Mouse (Mus musculus): Measurements from ENCODE around the gene Nfe2l3.
A peak's percentile ranks its signal among the peaks of the same experiment; 100 is the strongest.
"Not testable (repeated sequence)": the region's sequence is repeated elsewhere in the genome, so short reads cannot be mapped to it uniquely, and the experiment has no call there.

The Nfe2l3 gene

DNA sequence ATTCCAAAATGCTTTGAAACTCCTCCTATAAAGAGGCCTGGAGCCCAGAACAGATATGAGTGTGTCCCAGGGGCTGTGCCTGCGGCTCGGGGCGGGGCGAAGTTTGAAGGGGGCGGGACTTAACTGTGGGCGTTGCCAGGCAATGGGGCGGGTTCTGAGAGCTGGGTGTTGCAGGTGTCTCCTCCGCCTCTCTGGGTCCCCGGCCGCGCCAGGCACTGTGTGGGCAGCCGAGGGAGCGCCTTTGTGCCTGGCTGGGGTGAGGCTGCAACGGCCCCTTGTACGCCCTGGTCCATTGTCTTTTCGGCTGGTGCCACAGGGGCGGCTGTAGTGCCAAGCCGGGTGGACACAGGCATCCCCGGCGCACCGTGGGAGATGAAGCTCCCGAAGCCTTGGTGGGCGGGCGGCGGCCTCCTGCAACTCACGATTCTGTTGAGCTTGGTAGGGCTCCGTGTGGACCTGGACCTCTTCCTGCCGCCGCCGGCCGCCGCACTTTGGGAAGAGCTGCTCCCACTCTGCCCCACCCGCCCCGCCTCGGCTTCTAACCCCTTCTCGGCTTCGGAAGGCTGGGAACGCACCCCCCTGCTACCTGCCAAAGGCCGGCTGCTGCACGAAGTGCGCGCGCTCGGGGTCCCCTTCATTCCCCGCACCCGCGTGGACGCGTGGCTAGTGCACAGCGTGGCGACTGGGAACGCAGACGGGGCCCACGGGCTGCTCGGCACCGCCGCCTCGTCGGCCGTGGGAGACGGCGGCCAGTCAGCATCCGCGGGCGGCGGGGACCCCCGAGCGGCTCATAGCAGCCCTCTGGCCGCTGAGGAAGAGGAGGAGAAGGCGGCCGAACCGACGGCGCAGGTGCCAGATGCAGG lies at the start of gene Nfe2l3:
TSS of gene Nfe2l3 (plus strand) at position 136 of the 863 bp plus-strand sequence.
- DNase-seq (ENCODE audit: low read depth, low spot score) = no peak

DNA sequence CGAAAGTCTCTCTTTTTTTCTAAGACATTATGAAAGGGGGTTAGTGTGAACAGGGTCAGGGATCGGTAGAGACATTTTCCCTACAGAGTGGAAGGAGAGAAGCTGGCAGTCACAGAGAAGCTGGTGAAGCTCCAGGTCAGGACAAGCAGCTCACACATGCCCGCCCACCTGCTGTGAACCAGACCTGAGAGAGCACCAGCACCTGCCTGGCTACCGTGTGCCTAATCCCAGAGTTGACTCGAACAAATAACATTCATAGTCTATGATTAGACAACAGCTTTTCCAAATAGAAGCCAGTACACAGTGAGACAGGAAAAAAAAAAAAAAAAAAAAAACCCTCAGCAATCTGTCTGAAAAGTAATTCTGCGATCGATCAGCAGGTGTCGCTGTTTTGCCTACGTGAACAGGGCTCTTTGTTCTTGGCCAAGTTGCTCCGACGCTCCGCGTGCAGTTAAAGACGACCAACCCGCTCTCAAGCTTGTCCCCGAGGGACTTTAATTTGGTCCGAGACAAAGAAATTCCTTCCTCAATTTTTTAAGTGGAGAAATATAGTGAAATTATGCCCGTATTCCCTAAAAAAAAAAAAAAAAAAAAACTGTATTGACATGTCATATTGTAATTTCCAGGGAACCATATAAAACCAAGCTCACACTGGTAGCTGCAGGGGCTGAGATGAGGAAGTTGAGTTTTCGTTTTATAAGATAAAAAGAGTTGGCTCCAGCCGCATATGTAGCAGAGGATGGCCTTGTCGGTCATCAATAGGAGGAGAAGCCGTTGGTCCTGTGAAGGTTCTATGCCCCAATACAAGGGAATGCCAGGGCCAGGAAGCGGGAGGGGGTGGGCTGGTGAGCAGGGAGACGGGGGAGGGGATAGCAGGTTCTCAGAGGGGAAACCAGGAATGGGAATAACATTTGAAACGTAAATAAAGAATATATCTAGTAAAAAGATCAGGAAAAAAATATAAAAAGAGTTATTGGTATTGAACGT lies 48.4 kb upstream of the Nfe2l3 start:
- peak; percentile 98 for DNase-seq (ENCODE audit: low read depth, low spot score)

DNA sequence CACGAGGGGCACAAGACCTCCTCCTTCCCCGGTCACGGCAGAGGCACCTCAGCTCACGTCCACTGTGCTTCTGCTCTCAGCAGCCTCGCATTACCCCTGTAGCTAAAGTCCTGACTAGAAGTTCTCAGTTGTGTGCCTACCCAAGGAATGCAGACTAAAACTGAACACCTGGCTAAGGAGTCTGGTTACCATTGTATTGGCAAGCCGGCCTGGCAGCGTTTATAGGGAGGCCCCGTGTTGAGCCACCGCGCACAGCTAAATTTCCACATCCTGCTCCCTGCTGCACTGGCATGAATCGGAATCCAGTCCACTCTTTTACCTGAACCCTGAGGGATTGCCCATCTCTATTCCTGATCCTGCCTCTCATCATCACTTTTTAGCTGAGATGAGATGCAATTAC lies 42.0 kb upstream of the Nfe2l3 start:
- no peak for DNase-seq (ENCODE audit: low read depth, low spot score)

DNA sequence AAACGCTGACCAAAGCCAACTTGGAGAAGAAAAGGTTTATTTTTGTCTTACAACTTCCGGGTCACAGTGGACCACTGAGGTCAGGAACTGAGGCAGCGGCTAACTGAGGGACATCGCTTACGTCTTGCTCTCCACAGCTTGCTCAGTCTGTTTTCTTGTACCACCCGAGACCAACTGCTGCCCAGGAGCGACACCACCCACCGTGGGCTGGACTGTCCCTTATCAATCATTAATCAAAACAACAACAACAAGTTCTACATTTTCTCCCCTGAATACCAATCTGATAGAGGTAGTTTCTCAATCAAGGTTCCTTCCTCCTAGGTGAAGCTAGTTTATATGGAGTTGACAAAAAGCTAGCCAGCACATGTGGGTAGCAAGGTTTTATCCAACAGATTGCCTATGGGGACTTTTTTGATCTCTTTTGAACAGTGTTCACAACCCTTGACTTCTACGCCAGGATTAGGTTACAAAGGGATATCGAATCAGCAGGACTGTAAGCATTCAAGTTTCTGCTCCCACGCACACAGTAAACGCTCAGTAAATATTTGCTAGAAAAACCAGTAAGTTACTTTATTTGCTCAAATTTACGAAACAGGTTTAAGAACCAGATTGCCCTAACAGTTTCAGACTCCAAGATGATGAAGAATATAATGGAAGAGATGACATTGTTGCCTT lies 40.5 kb upstream of the Nfe2l3 start:
- no peak for DNase-seq (ENCODE audit: low read depth, low spot score)

DNA sequence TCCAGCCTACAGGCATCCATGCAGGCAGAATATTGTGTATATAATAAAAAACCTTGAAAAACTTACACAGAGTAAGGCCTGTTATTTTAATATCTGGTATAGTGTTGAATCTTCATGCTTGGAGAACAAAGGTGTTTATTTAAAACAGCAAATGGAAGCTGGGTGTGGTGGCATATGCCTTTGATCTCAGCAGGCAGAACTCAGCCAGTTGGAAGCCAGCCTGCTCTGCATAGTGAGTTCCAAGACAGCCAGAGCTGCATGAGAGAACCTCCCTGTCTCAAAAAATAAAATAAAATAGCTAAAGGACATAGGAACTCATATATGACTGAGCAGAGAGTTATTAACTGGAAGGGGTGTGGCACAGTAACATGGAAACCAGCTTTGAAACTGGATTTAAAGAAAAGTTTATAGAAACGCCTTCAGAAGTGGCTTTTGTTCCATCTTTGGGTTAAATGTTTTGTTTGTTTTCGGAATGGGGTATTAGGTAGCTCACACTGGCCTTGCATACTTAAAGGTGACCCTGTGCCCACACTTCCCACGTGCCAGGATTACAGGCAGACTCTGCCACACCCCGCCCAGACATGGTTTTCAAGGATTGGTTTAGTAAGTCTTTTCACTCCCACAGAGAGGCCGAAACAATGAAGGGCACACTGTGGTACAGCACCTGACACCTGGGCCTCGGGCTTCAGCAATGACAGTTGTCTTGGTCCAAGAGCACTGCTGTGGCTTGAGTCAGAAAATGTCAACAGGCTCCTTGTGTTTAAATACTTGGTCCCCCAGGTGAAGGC lies 38.9 kb upstream of the Nfe2l3 start:
- no peak for DNase-seq (ENCODE audit: low read depth, low spot score)

DNA sequence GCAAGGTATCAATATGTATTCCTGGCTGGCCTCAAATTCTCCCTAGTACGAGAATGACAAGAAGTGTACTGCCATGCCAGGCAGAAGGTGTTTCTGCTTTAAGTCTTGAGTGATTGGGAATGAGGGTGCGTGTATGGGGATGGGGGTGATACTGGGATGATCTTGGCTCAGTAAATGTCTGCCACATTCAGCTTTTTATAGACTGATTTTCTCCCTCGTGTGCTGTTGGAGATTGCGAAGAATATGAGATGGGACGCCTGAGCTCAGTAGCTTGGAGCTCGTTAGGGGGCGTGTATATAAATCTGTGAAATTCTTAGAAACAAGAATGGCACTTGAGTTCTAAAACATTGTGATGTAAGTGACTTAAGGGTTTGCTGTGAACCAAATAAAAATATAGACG lies 38.1 kb upstream of the Nfe2l3 start:
- not testable (repeated sequence) for DNase-seq (ENCODE audit: low read depth, low spot score)

DNA sequence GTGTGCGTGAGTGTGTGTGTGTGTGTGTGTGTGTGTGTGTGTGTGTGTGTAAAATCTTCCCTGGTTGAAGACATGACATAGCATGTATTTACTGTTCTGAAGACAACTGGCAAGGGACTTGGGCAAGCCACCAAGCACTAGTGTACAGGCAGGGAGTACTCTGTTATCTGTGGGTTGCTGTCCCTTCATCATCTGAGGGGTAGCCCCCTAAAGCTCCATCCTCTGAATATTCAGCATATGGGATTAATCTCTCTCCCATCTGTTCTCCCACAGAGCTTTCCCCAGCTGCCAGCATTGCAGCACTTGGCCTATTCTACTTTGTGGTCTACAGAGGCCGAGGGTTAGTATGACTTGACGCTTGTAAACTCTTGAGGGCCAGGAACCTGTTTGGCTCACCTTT lies 37.5 kb upstream of the Nfe2l3 start:
- not testable (repeated sequence) for DNase-seq (ENCODE audit: low read depth, low spot score)

DNA sequence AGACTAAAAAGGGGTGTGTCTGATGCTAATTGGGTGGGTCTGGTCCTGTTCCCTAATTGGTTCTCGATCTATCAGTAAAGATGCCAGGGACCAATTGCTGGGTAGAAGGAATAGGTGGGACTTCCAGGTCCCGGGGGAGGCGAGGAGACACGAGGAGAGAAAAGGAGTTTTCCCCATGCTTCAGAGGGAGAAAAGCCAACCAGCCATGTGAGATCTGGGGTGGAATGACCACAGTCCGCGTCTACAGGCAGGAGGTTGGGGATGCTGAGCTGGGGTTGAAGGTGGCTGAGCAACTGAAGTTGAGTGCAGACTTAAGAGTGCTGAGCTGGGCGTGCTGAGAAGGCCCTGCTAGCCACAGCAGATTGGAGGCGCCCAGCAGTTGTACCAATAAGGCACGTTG lies 37.0 kb upstream of the Nfe2l3 start:
- no peak for DNase-seq (ENCODE audit: low read depth, low spot score)

DNA sequence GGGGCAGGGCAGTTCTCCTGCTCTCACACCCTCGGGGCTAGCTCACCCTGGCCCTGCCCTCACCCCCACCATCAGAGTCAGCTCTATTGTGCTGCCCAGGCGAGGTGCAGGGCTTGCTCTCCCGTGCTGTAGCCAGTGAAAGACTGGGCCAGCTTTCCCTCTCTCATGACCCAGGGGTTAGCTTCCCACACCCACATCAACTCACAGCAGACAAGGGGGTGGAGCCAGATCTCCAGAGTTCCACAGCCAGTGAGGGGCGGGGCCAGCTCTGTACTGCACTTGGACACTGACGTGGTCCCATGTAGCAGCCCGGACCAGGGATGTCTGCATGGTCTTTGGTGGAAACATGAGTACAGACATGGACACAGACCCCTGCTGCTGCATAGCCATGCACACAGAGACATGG lies 33.4 kb upstream of the Nfe2l3 start:
- DNase-seq (ENCODE audit: low read depth, low spot score) = peak; percentile 54

DNA sequence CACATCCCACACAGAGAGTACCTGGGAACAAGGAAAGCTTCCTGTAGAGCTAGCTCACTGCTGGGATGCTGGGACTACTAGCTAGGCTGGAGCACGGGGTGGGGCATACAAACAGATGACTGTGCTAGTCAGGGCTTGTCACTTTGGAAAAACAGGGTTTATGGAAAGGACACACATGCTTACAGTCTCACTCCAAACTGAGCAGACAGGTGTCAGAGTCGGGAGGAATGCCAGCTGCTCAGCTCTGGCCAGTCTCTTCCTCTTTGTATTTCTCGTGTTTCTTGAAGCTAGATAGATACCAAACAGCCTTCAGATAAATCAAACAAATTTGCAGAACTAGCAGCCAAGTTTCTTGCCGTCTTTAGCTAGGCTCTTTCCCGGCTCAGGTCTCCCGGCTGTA lies 31.2 kb upstream of the Nfe2l3 start:
- DNase-seq (ENCODE audit: low read depth, low spot score) = no peak

DNA sequence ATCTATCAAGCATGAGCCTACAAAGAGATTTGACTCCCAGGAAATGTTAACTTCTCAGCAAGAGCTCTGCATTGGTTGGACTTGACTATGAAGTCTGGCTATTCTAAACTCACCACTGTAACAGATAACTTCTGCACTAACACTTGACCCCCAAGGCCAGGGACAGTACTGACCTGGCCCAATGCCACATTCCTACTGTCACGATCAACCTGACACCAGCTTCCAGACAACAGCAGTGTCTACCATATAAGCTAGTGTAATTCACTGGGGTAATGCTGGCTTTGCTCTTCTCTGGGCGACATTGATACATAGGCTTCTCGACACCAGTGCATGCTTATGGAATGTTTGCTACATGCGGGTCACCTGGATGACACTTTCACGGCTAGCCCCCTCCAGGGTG lies 28.9 kb upstream of the Nfe2l3 start:
- no peak for DNase-seq (ENCODE audit: low read depth, low spot score)

DNA sequence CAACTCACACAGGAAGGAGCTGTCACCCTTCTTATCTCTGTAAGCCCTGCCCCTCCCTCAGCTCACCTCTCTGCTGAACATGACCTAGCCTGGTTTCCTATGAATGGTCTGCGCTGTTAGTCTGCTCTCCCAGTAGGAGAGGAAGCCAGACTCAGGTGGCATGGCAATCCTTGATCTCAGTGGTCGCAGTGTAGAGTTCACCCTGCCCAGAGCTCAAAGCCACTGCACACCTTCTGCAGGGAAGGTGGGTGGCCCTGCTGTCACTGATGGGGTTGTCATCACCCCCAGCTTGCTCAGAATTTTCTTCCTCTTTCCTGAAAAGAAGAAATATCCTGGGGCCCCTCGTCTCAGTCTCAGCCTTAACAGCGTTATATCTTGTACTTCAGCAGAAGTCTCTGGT lies 28.0 kb upstream of the Nfe2l3 start:
- no peak for DNase-seq (ENCODE audit: low read depth, low spot score)

DNA sequence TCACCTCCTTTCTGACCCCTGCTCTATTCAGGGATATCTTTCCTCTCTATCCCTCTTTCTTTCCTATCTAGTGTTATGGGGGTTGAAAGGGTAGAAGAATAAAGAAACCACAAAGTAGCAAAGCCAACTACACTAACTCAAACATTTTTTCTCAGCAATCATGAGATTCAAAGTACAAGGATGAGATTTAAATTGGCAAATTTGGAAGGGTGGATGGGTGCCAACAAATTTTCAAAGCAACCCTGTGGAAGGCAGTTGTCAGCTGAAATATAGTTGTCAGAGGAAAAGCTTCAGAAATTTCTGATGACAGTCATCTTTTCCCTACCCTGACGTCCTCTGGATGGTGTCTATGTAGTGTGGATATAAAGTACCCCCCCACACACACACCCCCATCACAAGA lies 16.0 kb upstream of the Nfe2l3 start:
- DNase-seq (ENCODE audit: low read depth, low spot score) = no peak

DNA sequence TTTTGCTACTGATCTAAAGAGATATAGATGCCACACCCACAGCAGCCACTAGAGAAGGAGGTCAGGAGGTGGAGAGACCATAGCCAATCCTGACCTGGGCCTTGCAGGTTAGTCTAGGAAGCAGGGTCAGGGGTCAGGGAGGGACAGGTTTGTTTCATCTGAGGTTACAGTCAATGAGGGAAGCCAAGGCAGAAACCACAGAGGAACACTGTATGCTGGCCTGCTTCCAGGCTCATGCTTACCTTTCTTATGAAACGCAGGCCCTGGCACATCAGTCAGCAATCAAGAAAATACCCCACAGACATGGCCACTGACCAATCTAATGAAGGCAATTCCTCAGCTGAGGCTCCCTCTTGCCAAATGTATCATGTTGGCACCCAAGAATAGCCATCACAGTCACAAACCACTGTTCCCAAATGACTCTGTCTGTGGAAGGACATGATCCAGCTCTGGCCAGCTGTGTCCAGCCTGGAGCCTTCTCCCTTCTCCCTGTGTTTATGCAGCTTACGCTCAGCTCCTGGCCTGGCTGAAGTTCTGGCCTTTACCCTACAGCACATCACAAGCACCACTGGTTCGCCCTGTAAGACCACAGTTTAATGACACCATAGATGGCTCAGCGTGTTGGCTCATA lies 15.0 kb upstream of the Nfe2l3 start:
- DNase-seq (ENCODE audit: low read depth, low spot score) = no peak

DNA sequence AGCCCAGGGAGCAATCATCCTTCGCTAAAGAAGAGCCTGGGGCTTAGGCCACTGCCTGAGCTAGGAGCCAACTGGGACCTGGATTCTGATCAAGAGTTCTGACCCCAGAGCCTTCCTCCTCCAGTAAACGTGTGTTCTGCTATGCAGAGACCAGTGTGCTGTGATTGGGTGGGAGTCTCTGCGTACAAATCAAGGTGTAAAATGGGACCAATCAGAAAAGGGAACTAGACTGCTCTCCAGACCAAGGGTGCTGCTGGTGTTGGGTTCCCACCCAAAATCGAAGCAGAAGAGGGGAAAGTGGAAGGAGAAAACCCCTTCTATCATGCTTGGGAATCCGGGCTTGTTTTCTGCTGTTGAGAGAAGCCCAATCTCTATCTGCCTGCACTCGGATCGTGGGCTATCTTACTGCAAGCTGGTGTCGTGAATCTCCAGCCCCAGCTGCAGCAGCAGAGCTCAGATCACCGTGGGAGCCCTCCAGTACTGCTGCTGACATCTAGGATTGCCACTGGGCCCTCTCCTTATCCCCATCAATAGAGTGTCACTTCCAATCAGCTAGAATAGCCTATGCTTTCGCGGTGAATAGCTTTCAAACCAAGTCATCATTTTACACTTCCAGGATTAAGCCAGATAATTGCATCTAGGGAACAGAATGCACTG lies 8.9 kb upstream of the Nfe2l3 start:
- DNase-seq (ENCODE audit: low read depth, low spot score) = no peak

DNA sequence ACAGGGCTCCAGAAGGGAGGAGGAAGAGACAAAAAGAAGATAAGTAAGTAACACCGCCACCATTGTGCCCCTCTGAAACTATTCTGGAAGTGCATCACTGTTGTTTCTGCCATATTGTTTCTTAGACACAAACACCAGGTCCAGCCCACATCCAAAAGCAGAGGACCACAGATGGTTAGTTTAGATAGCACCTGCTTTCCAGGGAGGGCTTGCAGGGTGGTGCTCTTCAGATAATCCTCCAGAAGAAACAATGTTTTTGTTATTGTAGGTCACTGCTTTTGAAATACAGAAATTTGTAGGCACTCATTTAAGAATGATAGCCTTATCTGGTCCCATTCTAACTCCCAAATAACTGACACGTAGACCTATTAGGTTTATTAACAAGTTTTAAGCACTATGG lies 7.9 kb upstream of the Nfe2l3 start:
- no peak for DNase-seq (ENCODE audit: low read depth, low spot score)

DNA sequence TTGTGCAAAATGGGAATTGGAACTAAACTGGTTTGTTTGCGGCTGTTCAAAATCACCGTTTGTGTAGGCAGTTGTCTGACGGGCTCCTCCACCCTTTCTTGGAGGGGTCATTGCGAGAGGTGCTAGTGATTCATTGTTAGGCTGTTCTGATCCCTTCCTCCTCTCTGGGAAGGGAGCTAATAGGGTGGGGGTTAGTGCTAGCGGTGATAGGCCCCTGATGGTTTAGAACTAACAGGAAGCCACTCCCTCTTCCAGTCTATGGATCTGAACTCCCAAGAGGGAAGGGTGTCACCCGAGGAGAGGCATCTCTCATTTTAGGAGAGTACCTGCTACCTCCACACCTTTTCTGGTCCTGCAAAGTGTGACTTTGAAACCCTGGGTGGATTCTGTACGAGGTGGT lies 1.8 kb downstream of the Nfe2l3 start:
- no peak for DNase-seq (ENCODE audit: low read depth, low spot score)

DNA sequence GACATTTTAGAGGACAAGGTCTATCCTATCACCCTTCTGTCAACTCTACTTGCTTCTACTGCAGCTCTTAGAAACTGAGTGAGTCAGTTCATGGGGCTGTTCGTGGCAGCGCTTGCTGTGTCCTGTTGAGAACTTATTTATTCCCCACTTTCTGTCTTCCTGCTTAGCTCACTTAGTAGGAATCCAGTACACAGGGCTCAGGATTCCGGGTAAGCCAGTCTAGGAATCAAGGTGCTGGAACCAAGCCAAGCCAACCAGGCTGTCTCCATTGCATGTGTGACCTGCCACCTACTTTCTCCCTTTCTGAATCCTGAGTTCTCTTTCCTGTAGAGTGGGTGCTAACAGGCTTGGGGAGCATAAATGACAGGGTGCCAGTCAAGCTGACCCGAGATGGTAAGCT lies 5.2 kb downstream of the Nfe2l3 start:
- DNase-seq (ENCODE audit: low read depth, low spot score) = peak; percentile 73

DNA sequence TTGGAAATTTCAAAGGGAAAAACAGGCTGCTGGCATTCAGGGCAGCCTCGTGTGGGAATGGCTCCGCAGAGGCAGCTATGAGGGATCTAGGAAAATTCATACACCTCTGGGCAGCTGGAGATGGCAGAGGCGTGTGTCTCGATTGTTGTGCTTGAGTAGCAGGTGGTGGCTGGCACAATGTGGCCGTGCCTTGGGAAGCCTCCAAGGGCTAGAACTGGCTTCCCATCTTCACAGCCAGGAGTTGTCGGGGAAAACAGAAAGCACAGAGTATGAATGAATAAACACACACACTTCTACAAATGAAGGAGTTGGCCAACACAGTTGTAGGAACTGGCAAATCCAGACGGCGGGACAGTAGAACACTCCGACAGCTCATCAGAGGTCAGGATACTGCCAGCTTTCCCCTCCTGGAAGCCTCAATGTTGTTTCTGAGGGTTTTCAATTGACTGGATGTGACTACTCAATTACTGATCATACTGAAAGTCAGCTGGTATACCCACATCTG lies 6.4 kb downstream of the Nfe2l3 start:
- no peak for DNase-seq (ENCODE audit: low read depth, low spot score)

All from 3T3-L1 (cell line).